Mouse (Mus musculus) C2C12 (cell line): ENCODE measurements around the gene Samd1.

Experiments
- CEBPB ChIP-seq: IDR thresholded peaks from one replicate; pipeline ENCODE4 v1.6.1; 2011; ENCODE audit warnings: low read depth, mild to moderate bottlenecking, control low read depth, moderate library complexity
- CTCF ChIP-seq: IDR thresholded peaks from one replicate; pipeline ENCODE4 v1.5.1; 2011; ENCODE audit not compliant: control insufficient read depth, insufficient read depth, insufficient read length
- MAX ChIP-seq: IDR thresholded peaks from one replicate; pipeline ENCODE4 v1.6.1; 2011; ENCODE audit warnings: mild to moderate bottlenecking, control low read depth
- USF1 ChIP-seq: IDR thresholded peaks from one replicate; pipeline ENCODE4 v1.6.1; 2011; ENCODE audit warnings: low read depth, mild to moderate bottlenecking, control low read depth, moderate library complexity

GRCm38 (mm10) chr8:84012499-84013165 is 15.2 kb downstream of the Samd1 start:
- TF ChIP-seq CTCF = no peak
- TF ChIP-seq USF1 = no peak
- TF ChIP-seq MAX = no peak
- no peak for TF ChIP-seq CEBPB
